Mouse (Mus musculus) hindbrain, embryonic 10.5 days (tissue): Measurements from ENCODE around the gene Tcp11l2. TPM values are rescaled to one million over a fixed set of nuclear protein-coding genes. Genes with fewer than 3 reads are reported as not detected.

ENCODE experiments used
- DNase-seq: peaks from one replicate; pipeline ENCODE4 v3.0.0-alpha.2; 2017; ENCODE audit warnings: low spot score
- H3K27ac ChIP-seq: fragments of 300-500 bp; sonication (generic); 2 replicates; pipeline ENCODE4 v1.5.1; 2016; ENCODE audit warnings: mild to moderate bottlenecking, moderate library complexity
- H3K27me3 ChIP-seq: fragments of 300-500 bp; sonication (generic); 2 replicates; pipeline ENCODE4 v1.6.1; 2016; ENCODE audit warnings: mild to moderate bottlenecking; ENCODE audit not compliant: poor library complexity, insufficient read depth, severe bottlenecking
- H3K36me3 ChIP-seq: fragments of 300-500 bp; sonication (generic); 2 replicates; pipeline ENCODE4 v1.6.1; 2016; ENCODE audit warnings: mild to moderate bottlenecking, moderate library complexity
- H3K4me1 ChIP-seq: fragments of 300-500 bp; sonication (generic); replicated peaks from 2 replicates; pipeline ENCODE4 v1.6.1; 2016; ENCODE audit warnings: mild to moderate bottlenecking
- H3K4me3 ChIP-seq: fragments of 300-500 bp; sonication (generic); 2 replicates; pipeline ENCODE4 v1.5.1; 2016; ENCODE audit warnings: mild to moderate bottlenecking, moderate library complexity
- H3K9me3 ChIP-seq: fragments of 300-500 bp; sonication (generic); 2 replicates; pipeline ENCODE4 v1.6.1; 2016; ENCODE audit warnings: mild to moderate bottlenecking, moderate library complexity
- WGBS: fragments of 180-500 bp; shearing (Covaris S2); methylation state at CpG from one replicate; pipeline ENCODE4 v1.1.7; 2016; 5-methylcytosine and 5-hydroxymethylcytosine counted together
- polyA plus RNA-seq: library from polyadenylated mRNA; unstranded; fragments of >200 nt; fragmentation: Nextera tagmentation; extraction: Ambion mirVana; gene quantifications from 2 replicates; pipeline ENCODE4 v1.2.1, GENCODE M21; 2016

The Tcp11l2 gene
- polyA plus RNA-seq, 1 experiment from 2014 or later: 6.6 TPM

GRCm38 (mm10) chr10:84542802-84543658 lies 33.4 kb upstream of the Tcp11l2 start:
- H3K27ac ChIP-seq: no peak overlapping the region
- H3K36me3 ChIP-seq: no peaks in the 10 kb centered on the region
- no peak for DNase-seq
- 0 out of 2 replicates have a peak, but pooled peaks cover 4% of the 10 kb centered on the region for H3K4me1 ChIP-seq
- 84% methylated on average over 11 of the region's 11 CpGs for WGBS
- no peaks in the 10 kb centered on the region for H3K27me3 ChIP-seq
- no peak overlapping the region for H3K4me3 ChIP-seq
- no peaks in the 10 kb centered on the region for H3K9me3 ChIP-seq

- Histone ChIP-seq H3K27me3 (no peaks in the 10 kb centered on the region), H3K27ac (no peak overlapping the region), H3K36me3 (no peaks in the 10 kb centered on the region), H3K9me3 (no peaks in the 10 kb centered on the region), H3K4me1 (0 out of 2 replicates have a peak, but pooled peaks cover 4% of the 10 kb centered on the region), H3K4me3 (no peak overlapping the region)
- 71% methylated on average over 7 of the region's 7 CpGs for whole genome bisulfite sequencing
- no peak for DNase-seq
These were observed 31.4 kb upstream of the Tcp11l2 start for GRCm38 (mm10) chr10:84544841-84545610.

DNA sequence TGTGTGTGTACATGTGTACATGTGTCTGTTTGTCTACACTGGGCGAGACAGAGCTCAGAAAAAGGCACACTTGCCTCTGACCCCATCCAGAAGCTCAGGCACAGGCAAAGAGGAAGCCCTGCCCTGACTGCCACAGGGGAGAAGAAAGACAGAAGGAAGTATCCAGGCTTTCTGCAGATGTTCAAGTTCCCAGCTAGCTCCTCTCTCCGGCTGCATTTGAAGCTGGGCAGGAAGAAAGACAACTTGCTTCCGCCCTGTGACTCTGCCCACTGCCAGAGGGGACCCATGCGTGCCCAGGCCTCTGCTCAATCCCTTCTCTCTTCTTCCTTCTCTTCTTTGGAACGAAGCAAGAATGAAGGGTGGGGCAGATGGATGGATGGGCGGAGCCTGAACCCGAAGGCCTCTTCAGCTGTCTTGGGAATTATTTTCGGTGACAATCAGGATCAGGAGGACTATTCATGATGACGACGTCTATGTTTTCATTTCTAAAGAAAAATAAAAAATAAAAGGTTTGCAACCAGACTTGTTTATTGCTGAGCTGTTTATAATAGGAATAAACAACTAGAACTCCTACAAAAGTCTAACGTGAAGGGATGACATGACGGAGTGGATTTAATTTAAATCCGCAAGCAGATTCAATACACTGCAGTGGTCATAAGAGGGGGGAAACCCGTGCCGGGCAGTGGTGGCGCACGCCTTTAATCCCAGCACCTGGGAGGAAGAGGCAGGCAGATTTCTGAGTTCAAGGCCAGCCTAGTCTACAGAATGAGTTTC lies 27.1 kb upstream of the Tcp11l2 start:
- H3K4me1 ChIP-seq: peaks cover 7% of the 10 kb centered on the region
- 0 out of 2 replicates have a peak overlapping the region, but pooled peaks have one; percentile 18 for H3K27ac ChIP-seq
- 87% methylated on average over 17 of the region's 17 CpGs for WGBS
- H3K36me3 ChIP-seq: no peaks in the 10 kb centered on the region
- no peaks in the 10 kb centered on the region for H3K27me3 ChIP-seq
- no peak for DNase-seq
- 0 out of 2 replicates have a peak, but pooled peaks cover 2% of the 10 kb centered on the region for H3K9me3 ChIP-seq
- no peak overlapping the region for H3K4me3 ChIP-seq

DNA sequence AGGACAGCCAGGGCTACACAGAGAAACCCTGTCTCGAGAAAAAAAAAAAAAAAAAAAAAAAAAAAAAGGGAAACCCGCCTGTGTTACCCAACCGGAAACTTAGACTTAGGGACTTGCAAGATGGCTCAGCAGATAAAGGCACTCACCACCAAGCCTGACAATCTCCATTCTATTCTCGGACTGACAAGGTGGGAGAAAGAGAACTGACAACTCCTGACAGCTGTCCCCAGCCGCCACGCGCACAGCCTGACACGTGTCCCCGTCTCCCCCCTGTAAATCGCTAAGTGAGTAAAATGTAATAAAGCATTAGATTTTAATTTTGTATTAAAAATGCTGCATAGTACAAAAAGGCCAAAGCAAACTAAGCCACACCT lies 26.5 kb upstream of the Tcp11l2 start:
- DNase-seq: no peak
- no peaks in the 10 kb centered on the region for H3K36me3 ChIP-seq
- H3K27ac ChIP-seq: no peak overlapping the region
- H3K4me3 ChIP-seq: no peak overlapping the region
- H3K27me3 ChIP-seq: no peaks in the 10 kb centered on the region
- 87% methylated on average over 10 of the region's 10 CpGs for WGBS
- peaks cover 12% of the 10 kb centered on the region for H3K4me1 ChIP-seq
- 0 out of 2 replicates have a peak, but pooled peaks cover 2% of the 10 kb centered on the region for H3K9me3 ChIP-seq

- 95% methylated on average over 3 of the region's 3 CpGs for WGBS
- H3K27me3 ChIP-seq: no peaks in the 10 kb centered on the region
- 0 out of 2 replicates have a peak, but pooled peaks cover 2% of the 10 kb centered on the region for H3K9me3 ChIP-seq
- DNase-seq: no peak
- no peak overlapping the region for H3K4me3 ChIP-seq
- H3K36me3 ChIP-seq: no peaks in the 10 kb centered on the region
- peaks cover 12% of the 10 kb centered on the region for H3K4me1 ChIP-seq
- no peak overlapping the region for H3K27ac ChIP-seq
These were observed 24.6 kb upstream of the Tcp11l2 start for GRCm38 (mm10) chr10:84551846-84552245.

- DNase-seq: no peak
- peaks cover 12% of the 10 kb centered on the region for H3K4me1 ChIP-seq
- no peaks in the 10 kb centered on the region for H3K27me3 ChIP-seq
- H3K36me3 ChIP-seq: no peaks in the 10 kb centered on the region
- H3K4me3 ChIP-seq: no peak overlapping the region
- WGBS: 91% methylated on average over 2 of the region's 2 CpGs
- 0 out of 2 replicates have a peak, but pooled peaks cover 2% of the 10 kb centered on the region for H3K9me3 ChIP-seq
- no peak overlapping the region for H3K27ac ChIP-seq
These were observed 23.9 kb upstream of the Tcp11l2 start for GRCm38 (mm10) chr10:84552477-84552876.

GRCm38 (mm10) chr10:84554291-84555009 lies 22.0 kb upstream of the Tcp11l2 start:
- no peaks in the 10 kb centered on the region for H3K27me3 ChIP-seq
- DNase-seq: no peak
- no peak overlapping the region for H3K27ac ChIP-seq
- H3K4me1 ChIP-seq: peaks cover 8% of the 10 kb centered on the region
- H3K9me3 ChIP-seq: peaks cover 16% of the 10 kb centered on the region
- no peaks in the 10 kb centered on the region for H3K36me3 ChIP-seq
- no peak overlapping the region for H3K4me3 ChIP-seq
- 29% methylated on average over 6 of the region's 6 CpGs for WGBS

GRCm38 (mm10) chr10:84556120-84556519 lies 20.3 kb upstream of the Tcp11l2 start:
- DNase-seq: no peak
- Histone ChIP-seq H3K27ac (no peak overlapping the region), H3K4me1 (peaks cover 8% of the 10 kb centered on the region), H3K36me3 (no peaks in the 10 kb centered on the region), H3K9me3 (peaks cover 16% of the 10 kb centered on the region), H3K27me3 (no peaks in the 10 kb centered on the region), H3K4me3 (no peak overlapping the region)
- WGBS: 77% methylated on average over 2 of the region's 2 CpGs

GRCm38 (mm10) chr10:84558511-84558910 lies 17.9 kb upstream of the Tcp11l2 start:
- H3K4me1 ChIP-seq: peaks cover 18% of the 10 kb centered on the region
- no peak overlapping the region for H3K27ac ChIP-seq
- WGBS: 88% methylated on average over 1 of the region's 1 CpGs
- no peaks in the 10 kb centered on the region for H3K27me3 ChIP-seq
- DNase-seq: no peak
- H3K36me3 ChIP-seq: no peaks in the 10 kb centered on the region
- peaks cover 13% of the 10 kb centered on the region for H3K9me3 ChIP-seq
- no peak overlapping the region for H3K4me3 ChIP-seq

- DNase-seq: no peak
- peaks cover 10% of the 10 kb centered on the region for H3K4me1 ChIP-seq
- H3K27me3 ChIP-seq: peaks cover 3% of the 10 kb centered on the region; the same call in 1 of the 2 replicates
- 92% methylated on average over 4 of the region's 4 CpGs for WGBS
- H3K4me3 ChIP-seq: no peak overlapping the region
- H3K9me3 ChIP-seq: peaks cover 13% of the 10 kb centered on the region
- no peak overlapping the region for H3K27ac ChIP-seq
- H3K36me3 ChIP-seq: no peaks in the 10 kb centered on the region
These were observed 16.4 kb upstream of the Tcp11l2 start for GRCm38 (mm10) chr10:84559986-84560385.

- 53% methylated on average over 5 of the region's 5 CpGs for WGBS
- Histone ChIP-seq H3K27ac (no peak overlapping the region), H3K4me1 (peaks cover 10% of the 10 kb centered on the region), H3K27me3 (peaks cover 3% of the 10 kb centered on the region; the same call in 1 of the 2 replicates), H3K4me3 (no peak overlapping the region), H3K36me3 (no peaks in the 10 kb centered on the region), H3K9me3 (peaks cover 13% of the 10 kb centered on the region)
- DNase-seq: peak; percentile 31
These were observed 14.3 kb upstream of the Tcp11l2 start for GRCm38 (mm10) chr10:84562121-84562520.
